Mouse (Mus musculus) hindbrain, embryonic 13.5 days (tissue): Measurements from ENCODE around the gene Mn1. TPM values are rescaled to one million over a fixed set of nuclear protein-coding genes. Genes with fewer than 3 reads are reported as not detected.

ENCODE experiments used
- ATAC-seq: fragments of 200-750 bp; cut with Nextera tagmentation; 2 replicates; pipeline ENCODE4 v1.8.0; 2017; ENCODE audit warnings: moderate TSS enrichment; ENCODE audit not compliant: low FRiP score
- H3K27ac ChIP-seq: fragments of 300-500 bp; sonication (generic); 2 replicates; pipeline ENCODE4 v1.5.1; 2015; ENCODE audit warnings: inconsistent platforms, mild to moderate bottlenecking, moderate library complexity
- H3K27me3 ChIP-seq: fragments of 300-500 bp; sonication (generic); 2 replicates; pipeline ENCODE4 v1.6.1; 2015; ENCODE audit warnings: mild to moderate bottlenecking, inconsistent platforms
- H3K36me3 ChIP-seq: fragments of 300-500 bp; sonication (generic); 2 replicates; pipeline ENCODE4 v1.6.1; 2015; ENCODE audit warnings: mild to moderate bottlenecking, inconsistent platforms
- H3K4me1 ChIP-seq: fragments of 300-500 bp; sonication (generic); replicated peaks from 2 replicates; pipeline ENCODE4 v1.6.1; 2015; ENCODE audit warnings: inconsistent platforms
- H3K4me2 ChIP-seq: fragments of 300-500 bp; sonication (generic); 2 replicates; pipeline ENCODE4 v1.6.1; 2015; ENCODE audit warnings: inconsistent platforms, mild to moderate bottlenecking, moderate library complexity
- H3K4me3 ChIP-seq: fragments of 300-500 bp; sonication (generic); 2 replicates; pipeline ENCODE4 v1.5.1; 2015; ENCODE audit warnings: mild to moderate bottlenecking, inconsistent platforms
- H3K9ac ChIP-seq: fragments of 300-500 bp; sonication (generic); 2 replicates; pipeline ENCODE4 v1.6.1; 2015; ENCODE audit warnings: mild to moderate bottlenecking, inconsistent platforms
- H3K9me3 ChIP-seq: fragments of 300-500 bp; sonication (generic); 2 replicates; pipeline ENCODE4 v1.6.1; 2016; ENCODE audit warnings: inconsistent platforms
- WGBS: fragments of 180-500 bp; shearing (Covaris S2); methylation state at CpG from one replicate; pipeline ENCODE4 v1.1.7; 2015; 5-methylcytosine and 5-hydroxymethylcytosine counted together
- polyA plus RNA-seq: library from polyadenylated mRNA; unstranded; fragments of >200 nt; fragmentation: Nextera tagmentation; extraction: Ambion mirVana; gene quantifications from 2 replicates; pipeline ENCODE4 v1.2.1, GENCODE M21; 2015

Mn1 gene
- polyA plus RNA-seq, 1 experiment from 2014 or later: 46.7 TPM

GRCm38 (mm10) chr5:111505824-111506223, 88.7 kb downstream of the Mn1 start:
- H3K4me3 ChIP-seq: no peak overlapping the region
- H3K9me3 ChIP-seq: no peaks in the 10 kb centered on the region
- H3K4me2 ChIP-seq: no peak overlapping the region
- no peak overlapping the region for H3K9ac ChIP-seq
- no peaks in the 10 kb centered on the region for H3K36me3 ChIP-seq
- WGBS: 91% methylated on average over 6 of the region's 6 CpGs
- no peak for ATAC-seq
- peaks cover 40% of the 10 kb centered on the region for H3K27me3 ChIP-seq
- no peak overlapping the region for H3K27ac ChIP-seq
- peaks cover 47% of the 10 kb centered on the region for H3K4me1 ChIP-seq

DNA sequence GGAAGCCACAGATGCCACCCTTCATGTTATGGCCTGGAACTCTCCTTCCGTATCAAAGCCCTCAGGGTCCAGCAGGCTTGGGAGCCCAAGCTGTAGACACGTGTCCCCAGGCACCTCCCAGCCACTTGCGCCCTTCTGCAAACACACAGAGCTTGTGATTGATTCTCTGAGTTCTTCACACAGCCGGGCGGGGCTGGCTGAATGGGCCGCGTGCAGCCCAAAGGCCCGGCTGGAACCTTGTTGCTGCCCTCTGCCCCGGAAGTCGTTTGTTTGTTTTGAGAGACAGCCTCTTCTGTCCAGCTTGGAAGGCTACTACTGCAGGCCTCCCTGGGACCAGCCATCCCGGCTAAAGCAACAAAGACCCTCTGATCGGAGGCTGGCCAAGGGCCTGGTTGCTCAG, 89.2 kb downstream of the Mn1 start:
- Histone ChIP-seq H3K4me2 (no peak overlapping the region), H3K36me3 (no peaks in the 10 kb centered on the region), H3K27me3 (peaks cover 37% of the 10 kb centered on the region), H3K27ac (no peak overlapping the region), H3K4me3 (no peak overlapping the region), H3K4me1 (peaks cover 48% of the 10 kb centered on the region), H3K9ac (no peak overlapping the region), H3K9me3 (no peaks in the 10 kb centered on the region)
- 7% methylated on average over 12 of the region's 12 CpGs for WGBS
- ATAC-seq: no peak

Other genes starting within 250 kb of the Mn1 start
- gene Pitpnb, start 86.6 kb upstream of the Mn1 start, polyA plus RNA-seq: 96.3 and 96.8 TPM in 2 replicates